16 mouse cellular contexts compared by ENCODE assay signal in genomic region chr8:40005207-40005837, GRCm38 (mm10).
"Had no signal": no experiment of that assay in that cellular context is flagged by ENCODE, and none has a peak within 500 bp of the region (broad histone marks: within the 10 kb centered on the region; RNA-seq: fewer than 3 reads in every experiment).

No protein-coding gene starts in this region.

- H3K27me3 ChIP-seq: limb, embryonic 15.5 days; liver, embryonic 13.5 days; lung, embryonic 15.5 days; megakaryocyte, embryonic 14.5 days; midbrain, embryonic 13.5 days; neural tube, embryonic 15.5 days had no signal

- H3K4me1 ChIP-seq: limb, embryonic 15.5 days; liver, embryonic 13.5 days; lung, embryonic 15.5 days; megakaryocyte, embryonic 14.5 days; midbrain, embryonic 13.5 days; neural tube, embryonic 15.5 days had no signal

- ATAC-seq: liver, postnatal 0 days; midbrain, embryonic 13.5 days had no signal

- H3K4me3 ChIP-seq: limb, embryonic 15.5 days; liver, embryonic 13.5 days; lung, embryonic 15.5 days; megakaryocyte, embryonic 14.5 days; midbrain, embryonic 13.5 days; neural tube, embryonic 15.5 days had no signal

- H3K27ac ChIP-seq: kidney, postnatal 0 days; limb, embryonic 15.5 days; liver, embryonic 13.5 days; lung, embryonic 15.5 days; macrophage; midbrain, embryonic 13.5 days; neural tube, embryonic 15.5 days had no signal

- DNase-seq: kidney, postnatal 36 days; layer of hippocampus, adult 9-11 months; layer of hippocampus, postnatal 36 days; liver, embryonic 13.5 days; liver, postnatal 0 days; lung, postnatal 14 days; right cerebral cortex, adult 18-20 months; right cerebral cortex, postnatal 25 days; thymus, postnatal 4 days had no signal

- H3K9me3 ChIP-seq: limb, embryonic 15.5 days; liver, embryonic 13.5 days; lung, embryonic 15.5 days; megakaryocyte, embryonic 14.5 days; midbrain, embryonic 13.5 days; neural tube, embryonic 15.5 days had no signal

- H3K4me2 ChIP-seq: limb, embryonic 15.5 days; liver, embryonic 13.5 days; lung, embryonic 15.5 days; midbrain, embryonic 13.5 days; neural tube, embryonic 15.5 days had no signal

- H3K9ac ChIP-seq: limb, embryonic 15.5 days; liver, embryonic 13.5 days; liver, postnatal 0 days; lung, embryonic 15.5 days; midbrain, embryonic 13.5 days; neural tube, embryonic 15.5 days had no signal

- H3K36me3 ChIP-seq: limb, embryonic 15.5 days; liver, embryonic 13.5 days; lung, embryonic 15.5 days; midbrain, embryonic 13.5 days; neural tube, embryonic 15.5 days had no signal
